Mouse (Mus musculus) right cerebral cortex, postnatal 25 days (tissue): ENCODE measurements around the gene Gm10300.

ENCODE experiments used
- DNase-seq: peaks from one replicate; pipeline ENCODE4 v3.0.0; 2022

The Gm10300 gene

DNA sequence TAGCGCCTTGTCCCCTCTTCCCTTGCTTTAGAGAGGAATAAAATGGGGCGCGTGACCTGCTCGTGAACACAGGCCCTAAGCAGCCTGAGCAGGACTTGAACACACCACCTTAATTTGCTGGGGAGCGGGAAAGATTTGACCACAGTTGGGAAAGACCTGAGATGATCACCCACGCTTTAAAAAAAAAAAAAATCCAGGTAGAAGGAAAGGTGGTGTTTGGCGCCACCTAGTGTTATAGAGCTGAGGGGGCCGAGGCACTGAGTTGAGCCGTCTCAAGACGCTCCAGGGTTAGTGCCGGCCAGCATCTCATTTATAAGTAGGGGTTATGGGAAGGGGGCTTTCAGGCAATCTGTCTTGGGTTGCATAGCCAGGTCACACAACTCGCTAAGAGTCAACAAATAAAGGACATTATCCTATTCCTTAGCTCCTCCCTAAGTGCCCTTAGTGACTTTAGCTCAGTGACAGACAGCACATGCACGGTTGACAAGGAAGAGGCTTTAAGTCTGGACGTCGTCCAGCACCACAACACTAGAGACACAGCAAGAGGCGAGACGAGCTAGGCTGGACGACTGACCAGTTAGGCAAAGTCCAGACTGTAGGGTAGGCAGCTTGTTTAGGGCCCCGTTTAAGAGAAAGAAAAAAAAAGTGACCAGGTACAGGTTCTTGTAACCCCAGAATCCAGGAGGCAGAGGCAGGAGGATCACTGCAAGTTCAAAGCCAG, 5.2 kb downstream of the Gm10300 start:
- DNase-seq = peak; percentile 51

- no peak for DNase-seq
Measured at GRCm38 (mm10) chr4:132080492-132080983, 6.0 kb downstream of the Gm10300 start.

- DNase-seq = no peak
Measured at GRCm38 (mm10) chr4:132085114-132085513, 10.6 kb downstream of the Gm10300 start.

DNA sequence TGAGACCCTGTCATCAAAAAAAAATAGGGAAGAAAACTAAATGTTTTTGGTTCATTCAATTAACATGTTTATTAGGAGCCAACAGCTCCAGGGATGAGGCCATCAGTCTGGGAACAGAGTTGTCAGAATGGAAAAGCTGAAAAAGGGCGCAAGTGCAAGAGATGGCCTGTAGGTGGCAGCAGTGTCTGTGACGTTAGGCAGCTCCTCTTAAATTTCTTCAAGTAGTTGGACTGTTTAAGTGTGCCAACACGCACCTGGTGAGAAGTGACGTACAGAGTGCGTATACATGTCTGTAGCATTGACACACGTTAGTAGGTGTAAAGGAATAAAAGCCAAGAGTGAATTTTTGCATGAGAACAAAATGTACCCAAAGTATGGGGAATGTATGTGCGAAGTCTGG, 14.4 kb downstream of the Gm10300 start:
- DNase-seq = peak; percentile 39

DNA sequence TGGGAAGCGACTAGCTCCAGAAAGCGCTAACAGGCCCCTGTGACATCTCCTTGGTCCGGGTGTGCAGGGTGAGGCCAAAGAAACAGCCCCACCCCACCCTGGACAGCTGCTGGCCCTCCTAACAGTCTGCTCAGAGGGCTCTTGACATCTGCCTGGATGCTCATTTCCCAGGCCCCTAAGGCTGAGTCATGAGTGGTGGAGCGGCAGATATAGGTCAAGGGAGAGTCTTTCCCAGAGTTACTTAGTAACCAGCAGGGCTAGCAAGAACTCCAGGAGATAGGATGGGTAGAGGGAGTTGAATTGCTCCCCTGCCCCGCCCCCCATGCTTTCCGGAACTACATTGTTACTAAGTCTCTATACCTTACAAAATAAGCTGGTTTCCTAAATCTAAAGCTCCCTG, 18.6 kb downstream of the Gm10300 start:
- DNase-seq = no peak

GRCm38 (mm10) chr4:132093928-132094327, 19.4 kb downstream of the Gm10300 start:
- DNase-seq = no peak

DNA sequence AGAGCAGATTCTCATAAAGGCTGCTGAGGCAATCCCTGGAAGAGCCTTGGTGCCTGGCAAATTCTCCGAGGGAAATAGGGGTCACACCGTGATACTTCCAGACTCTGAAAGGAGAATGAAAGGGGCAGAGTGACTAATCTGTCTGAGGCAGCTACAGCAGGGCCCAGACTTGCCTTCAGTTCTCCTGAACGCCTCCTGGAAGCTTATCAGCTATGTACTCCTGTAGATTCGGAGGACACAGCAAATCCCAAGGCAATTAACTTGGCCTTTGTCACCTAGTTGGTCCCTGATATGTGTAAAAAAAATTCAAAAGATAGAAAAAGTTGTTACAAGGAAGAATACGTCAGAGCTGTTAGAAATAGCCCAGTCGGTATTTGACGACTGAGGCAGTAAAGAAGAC, 20.5 kb downstream of the Gm10300 start:
- no peak for DNase-seq

GRCm38 (mm10) chr4:132099548-132099947, 25.1 kb downstream of the Gm10300 start:
- DNase-seq = no peak

DNA sequence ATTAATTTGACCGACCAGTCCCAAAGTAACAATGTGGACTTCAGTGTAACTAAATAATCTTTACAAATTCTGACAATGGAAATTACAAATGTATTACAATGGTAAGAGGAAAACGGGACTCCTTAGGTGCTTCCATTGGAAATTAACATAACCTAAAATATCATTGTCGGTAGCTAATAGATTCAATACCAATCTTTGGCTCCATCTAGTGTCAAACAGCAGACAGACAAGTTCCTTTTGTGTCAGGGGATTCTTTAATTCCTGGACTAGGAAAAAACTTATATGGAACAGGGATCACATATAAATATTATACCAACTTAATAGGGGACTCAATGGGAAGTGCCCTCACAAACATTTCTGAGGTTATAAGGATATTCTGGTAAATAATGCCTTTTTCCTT, 26.7 kb downstream of the Gm10300 start:
- no peak for DNase-seq

GRCm38 (mm10) chr4:132108221-132108620, 33.7 kb downstream of the Gm10300 start:
- DNase-seq = no peak

- DNase-seq = no peak
Measured at GRCm38 (mm10) chr4:132111227-132111626, 36.7 kb downstream of the Gm10300 start.

- DNase-seq = no peak
Measured at GRCm38 (mm10) chr4:132113411-132114095, 39.1 kb downstream of the Gm10300 start.

GRCm38 (mm10) chr4:132116315-132116714, 41.8 kb downstream of the Gm10300 start:
- DNase-seq = no peak

GRCm38 (mm10) chr4:132119566-132119965, 45.1 kb downstream of the Gm10300 start:
- DNase-seq = no peak

DNA sequence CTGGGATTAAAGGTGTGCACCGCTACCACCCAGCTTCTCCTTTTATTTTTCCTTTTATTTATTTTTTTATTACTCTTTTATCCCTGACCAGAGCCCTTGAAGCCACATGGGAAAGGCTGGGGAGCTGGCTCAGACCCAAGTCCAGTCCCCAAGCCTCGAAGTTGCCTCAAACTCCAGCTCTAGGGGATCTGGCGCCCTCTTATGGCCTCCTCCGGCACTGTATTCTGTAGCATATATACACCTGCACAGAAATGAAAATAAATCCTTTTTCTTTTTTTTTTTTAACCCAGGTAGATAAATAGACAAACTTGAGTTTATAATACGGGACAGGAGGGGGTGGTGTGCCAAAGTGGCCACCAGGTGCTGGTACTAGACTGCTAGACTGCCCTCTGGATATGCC, 47.2 kb downstream of the Gm10300 start:
- DNase-seq = no peak

GRCm38 (mm10) chr4:132123166-132123565, 48.7 kb downstream of the Gm10300 start:
- DNase-seq = no peak
